Mouse (Mus musculus) v-Abl transformed pro-B cells (cell line): ENCODE results near the gene Mlycd.

Experiments
- in situ Hi-C, 2 experiments: fragments of 400-800 bp; cut with MboI; formaldehyde crosslinking; loops; one replicate each; pipeline ENCODE4 v1.15.1; 2025; ENCODE audit not compliant: unreplicated experiment in 2 of 2

Mlycd gene

GRCm38 (mm10) chr8:119446990-119447780 is 52.5 kb downstream of the Mlycd start:
- in situ Hi-C loops, result loop anchor here (5.0 to 10.0 kb wide), 3 partner anchors 35 to 228 kb away; no protein-coding TSS in a partner anchor

GRCm38 (mm10) chr8:119447781-119448170 is 53.1 kb downstream of the Mlycd start:
- in situ Hi-C loops, result loop anchor here (5.0 to 10.0 kb wide), 3 partner anchors 35 to 227 kb away; no protein-coding TSS in a partner anchor

GRCm38 (mm10) chr8:119449627-119450026 is 54.9 kb downstream of the Mlycd start:
- in situ Hi-C loops, result loop anchor here (5.0 to 10.0 kb wide), 6 partner anchors 37 to 225 kb away; partner anchors contain the start of gene Taf1c (in 1 of the 2)

GRCm38 (mm10) chr8:119451131-119451530 is 56.5 kb downstream of the Mlycd start:
- in situ Hi-C loops, result loop anchor here (5.0 kb wide), 3 partner anchors 41 to 156 kb away; partner anchors contain the start of gene Taf1c (in 1 of the 2)

- in situ Hi-C loops, result loop anchor here (5.0 kb wide), 3 partner anchors 39 to 154 kb away; partner anchors contain the start of gene Taf1c (in 1 of the 2)
These were observed 58.2 kb downstream of the Mlycd start for GRCm38 (mm10) chr8:119452919-119453318.

GRCm38 (mm10) chr8:119456045-119456444 is 61.4 kb downstream of the Mlycd start:
- in situ Hi-C loops, result no loop called here

GRCm38 (mm10) chr8:119459724-119460123 is 65.0 kb downstream of the Mlycd start:
- in situ Hi-C loops, result no loop called here
